Mouse (Mus musculus) forelimb bud, embryonic 11.5 days (tissue): ENCODE results near the gene Col19a1.

ENCODE experiments used
- DNase-seq: peaks from one replicate; pipeline ENCODE4 v3.0.0-alpha.2; 2012; ENCODE audit warnings: low read depth, low spot score

Col19a1 gene

DNA sequence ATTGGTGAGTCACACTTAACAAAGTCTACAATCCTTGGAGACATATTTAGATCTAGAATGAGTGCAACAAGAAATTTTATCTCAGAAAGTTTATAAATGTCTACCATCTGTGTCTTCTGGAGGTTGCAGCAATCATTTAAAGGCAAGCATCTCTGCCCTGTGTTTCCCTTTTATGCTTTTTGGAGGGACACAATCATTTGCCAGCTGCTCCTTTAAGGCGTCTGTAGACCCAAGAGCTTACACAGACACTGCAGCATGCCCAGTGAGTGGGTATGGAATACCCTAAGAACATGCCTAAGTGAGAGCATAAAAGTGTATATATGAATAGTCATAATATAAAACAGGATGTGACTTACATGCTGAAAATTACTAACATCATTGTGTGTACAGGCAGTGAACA is 357.7 kb downstream of the Col19a1 start:
- DNase-seq, result no peak

GRCm38 (mm10) chr1:24226941-24227711 is 360.1 kb downstream of the Col19a1 start:
- no peak for DNase-seq

GRCm38 (mm10) chr1:24225825-24226526 is 361.3 kb downstream of the Col19a1 start:
- peak; percentile 83 for DNase-seq

DNA sequence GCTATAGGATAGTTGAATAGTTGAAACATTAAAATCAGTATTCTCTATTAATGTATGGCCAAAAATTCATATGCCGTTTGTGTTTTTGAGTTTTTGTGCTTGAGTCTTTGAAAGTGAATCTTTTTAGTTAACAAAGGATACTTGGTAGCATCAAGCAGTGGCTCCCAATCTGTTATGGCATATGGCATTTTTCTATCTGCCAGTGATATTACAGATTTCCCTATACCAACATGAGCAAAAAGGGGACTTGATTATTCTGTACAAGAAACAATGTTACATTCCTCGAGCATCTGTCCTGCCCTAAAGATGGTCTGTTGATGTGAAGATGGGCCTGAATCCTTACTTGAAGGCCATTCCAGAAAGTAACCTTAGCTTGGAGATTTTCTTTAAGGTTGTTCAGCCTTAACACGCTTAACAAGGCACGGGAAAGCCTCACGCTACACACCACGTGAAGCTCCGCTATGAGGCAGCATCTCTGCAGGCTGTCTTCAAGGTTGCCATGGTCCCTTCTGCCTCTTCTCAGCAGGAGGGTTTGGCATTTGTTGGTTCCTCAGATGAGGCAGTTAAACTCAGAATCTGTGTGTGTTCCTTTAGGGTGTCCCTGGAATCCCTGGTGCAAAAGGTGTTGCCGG is 364.2 kb downstream of the Col19a1 start:
- no peak for DNase-seq

DNA sequence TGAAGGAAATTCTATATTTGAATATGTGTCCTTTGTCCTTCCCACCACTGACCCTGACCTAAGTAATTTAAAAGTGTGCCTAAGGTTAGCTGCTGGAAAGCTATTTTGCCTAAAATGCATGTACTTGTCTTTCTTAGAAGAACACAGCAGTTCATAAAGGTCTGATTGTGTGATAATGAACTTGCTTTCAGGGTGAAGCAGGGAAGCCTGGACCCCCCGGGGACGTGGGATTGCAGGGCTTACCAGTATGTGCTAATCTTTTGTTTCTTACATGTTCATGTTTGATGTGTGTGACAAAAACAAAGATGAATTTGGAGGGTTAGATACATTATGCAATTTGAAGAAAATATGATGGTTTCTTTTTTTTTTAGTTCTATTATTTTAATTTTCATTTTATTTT is 365.0 kb downstream of the Col19a1 start:
- DNase-seq, result no peak

- DNase-seq, result peak; percentile 35
These were observed 368.2 kb downstream of the Col19a1 start for GRCm38 (mm10) chr1:24219041-24219440.
